ENCODE assay signal across 8 mouse cellular contexts in the genomic region with DNA sequence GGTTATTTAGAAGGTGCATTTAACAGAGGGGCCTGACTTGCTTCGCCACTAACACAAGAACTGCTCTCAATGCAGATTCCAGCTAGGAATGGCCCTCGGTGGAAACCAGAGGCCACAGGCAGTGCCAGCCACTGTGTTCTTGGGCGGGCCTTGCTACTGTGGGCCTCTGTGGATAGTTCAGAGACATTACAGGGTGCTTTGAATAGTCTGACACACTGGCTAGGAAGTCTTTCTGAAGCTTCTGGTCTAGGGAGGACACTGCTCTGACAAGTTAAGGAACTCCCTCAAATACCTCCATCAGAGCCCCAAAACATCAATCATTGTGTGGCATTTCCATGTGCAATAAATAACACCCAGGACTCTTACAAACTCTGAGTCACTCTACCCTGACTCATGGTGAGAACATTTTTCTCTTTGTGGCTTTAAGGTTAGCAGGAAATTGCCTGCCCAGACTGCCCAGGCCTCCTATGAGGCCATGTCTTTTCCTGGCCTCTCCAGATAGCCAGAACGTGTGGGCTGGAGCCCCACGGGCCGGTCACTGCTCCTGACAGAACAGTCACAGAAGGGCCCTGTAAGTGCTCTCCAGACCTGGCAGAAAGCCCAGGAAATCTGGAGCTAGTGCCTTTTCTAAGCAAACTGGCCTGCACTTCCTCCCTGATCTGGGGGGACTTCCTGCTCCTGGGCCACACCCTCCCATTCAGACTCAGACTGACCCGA. TPM values are rescaled to one million over a fixed set of nuclear protein-coding genes. Genes with fewer than 3 reads are reported as not detected.
DNase-seq lines count a peak whose midpoint lies in the region; ATAC-seq lines count a peak whose summit lies in the region.

No protein-coding gene starts in this region.

- H3K9me3 ChIP-seq in hindbrain, embryonic 16.5 days (ENCODE audit: control insufficient read depth, low read length), result no peaks in the 10 kb centered on the region
- no peaks in the 10 kb centered on the region for H3K9me3 ChIP-seq in lung, embryonic 15.5 days
- no peaks in the 10 kb centered on the region for H3K9me3 ChIP-seq in stomach, embryonic 14.5 days (ENCODE audit: control insufficient read depth, low read depth, low read length)

- 63% methylated on average over 7 of the region's 7 CpGs for WGBS in hindbrain, embryonic 16.5 days
- 22% methylated on average over 7 of the region's 7 CpGs for WGBS in lung, embryonic 15.5 days
- 27% methylated on average over 7 of the region's 7 CpGs for WGBS in stomach, embryonic 14.5 days

- no peak overlapping the region for H3K4me2 ChIP-seq in hindbrain, embryonic 16.5 days (ENCODE audit: low read length)
- H3K4me2 ChIP-seq in lung, embryonic 15.5 days, result no peak overlapping the region
- no peak overlapping the region for H3K4me2 ChIP-seq in stomach, embryonic 14.5 days (replicated peaks; ENCODE audit: low read depth, low read length)

- no peaks in the 10 kb centered on the region for H3K4me1 ChIP-seq in hindbrain, embryonic 16.5 days (ENCODE audit: control insufficient read depth, insufficient read depth, low read depth, low read length)
- H3K4me1 ChIP-seq in lung, embryonic 15.5 days, result peaks cover 27% of the 10 kb centered on the region
- peaks cover 17% of the 10 kb centered on the region; the same call in 1 of the 2 replicates for H3K4me1 ChIP-seq in stomach, embryonic 14.5 days (ENCODE audit: control insufficient read depth, insufficient read depth, low read length)

- no peak overlapping the region for H3K9ac ChIP-seq in hindbrain, embryonic 16.5 days (ENCODE audit: low read depth, low read length)
- no peak overlapping the region for H3K9ac ChIP-seq in lung, embryonic 15.5 days
- no peak overlapping the region for H3K9ac ChIP-seq in stomach, embryonic 14.5 days (replicated peaks; ENCODE audit: low read depth, low read length)

- no peaks in the 10 kb centered on the region for H3K36me3 ChIP-seq in hindbrain, embryonic 16.5 days (ENCODE audit: control insufficient read depth, insufficient read depth, low read length)
- H3K36me3 ChIP-seq in lung, embryonic 15.5 days, result no peaks in the 10 kb centered on the region
- no peaks in the 10 kb centered on the region for H3K36me3 ChIP-seq in stomach, embryonic 14.5 days (ENCODE audit: control insufficient read depth, insufficient read depth, low read length)

- H3K4me3 ChIP-seq in hindbrain, embryonic 16.5 days (ENCODE audit: low read length), result no peak overlapping the region
- H3K4me3 ChIP-seq in lung, embryonic 15.5 days, result no peak overlapping the region
- no peak overlapping the region for H3K4me3 ChIP-seq in stomach, embryonic 14.5 days (ENCODE audit: low read depth, low read length)

- H3K27ac ChIP-seq in hindbrain, embryonic 16.5 days (ENCODE audit: low read depth, low read length), result no peak overlapping the region
- peak overlapping the region; percentile 90 for H3K27ac ChIP-seq in lung, embryonic 15.5 days
- H3K27ac ChIP-seq in stomach, embryonic 14.5 days (ENCODE audit: low read length), result peak overlapping the region; percentile 73

- ATAC-seq in hindbrain, embryonic 16.5 days, result peak; percentile 79
- peak; percentile 89 for ATAC-seq in lung, embryonic 15.5 days (ENCODE audit: borderline replicate concordance, extremely low read depth, low FRiP score, low TSS enrichment)
- peak; percentile 79 for ATAC-seq in stomach, embryonic 14.5 days (ENCODE audit: insufficient number of reproducible peaks, insufficient read depth, low FRiP score, low read depth)

- peak; percentile 48 to 53 for DNase-seq in adrenal gland, adult 18-20 months (ENCODE audit: low spot score in 2 of 2)
- DNase-seq in cerebellum, adult 11-12 months, result peak; percentile 91
- peak; percentile 50 for DNase-seq in gastrocnemius, adult 18-20 months (ENCODE audit: low spot score)
- DNase-seq in layer of hippocampus, postnatal 14 days (ENCODE audit: low spot score in 2 of 2), result peak; percentile 44 to 65
- DNase-seq in B cell, adult 2 months, result no peak

- H3K27me3 ChIP-seq in hindbrain, embryonic 16.5 days (replicated peaks; ENCODE audit: control insufficient read depth, insufficient read depth, low read length), result no peaks in the 10 kb centered on the region
- no peaks in the 10 kb centered on the region for H3K27me3 ChIP-seq in lung, embryonic 15.5 days
- no peaks in the 10 kb centered on the region for H3K27me3 ChIP-seq in stomach, embryonic 14.5 days (ENCODE audit: control insufficient read depth, insufficient read depth, low read length)

RNA-seq across cellular contexts. Expression of gene Mall, which starts 7.4 kb away (rescaled TPM):
- 1 to 10 TPM; 1.2 to 5.9 TPM for total RNA-seq in adrenal gland, adult 18-20 months (2021)
- total RNA-seq in gastrocnemius, adult 18-20 months (2021), result 1 to 10 TPM; 2.2 to 4.9 TPM
- polyA plus RNA-seq in hindbrain, embryonic 16.5 days (2015; fragmentation: Nextera tagmentation; extraction: Ambion mirVana), result 1.3 and 1.5 TPM in 2 replicates
- total RNA-seq in layer of hippocampus, postnatal 14 days (2021), result 1 to 10 TPM in 1 of 2 experiments, under 1 TPM in 1; 0.65 to 1.0 TPM
- polyA plus RNA-seq in lung, embryonic 15.5 days (2015; fragmentation: Nextera tagmentation; extraction: Ambion mirVana), result 3.9 and 4.6 TPM in 2 replicates
- 8.9 and 11.0 TPM in 2 replicates for polyA plus RNA-seq in stomach, embryonic 14.5 days (2014; fragmentation: Nextera tagmentation; extraction: Ambion mirVana)

Comparison
In these comparisons a context has a peak if more than half of its experiments do, and no peak if none do; other contexts are left out.
1. DNase-seq: peak in adrenal gland, adult 18-20 months (2 of 2), cerebellum, adult 11-12 months (single experiment), gastrocnemius, adult 18-20 months (single experiment) and layer of hippocampus, postnatal 14 days (2 of 2); none in B cell, adult 2 months (0 of 2).
2. Peak in every context shown above with its lines, with median percentiles within 50 percentile points of each other: ATAC-seq.